Mouse (Mus musculus): ENCODE measurements around the gene Ptbp1. TPM values are rescaled to one million over a fixed set of nuclear protein-coding genes. Genes with fewer than 3 reads are reported as not detected.

The Ptbp1 gene
- 100 to 1,000 TPM; 649 to 687 TPM for total RNA-seq (2023)

GRCm38 (mm10) chr10:79853860-79854795, at the start of gene Ptbp1:
TSS of gene Ptbp1 (plus strand) at chr10:79854427.

DNA sequence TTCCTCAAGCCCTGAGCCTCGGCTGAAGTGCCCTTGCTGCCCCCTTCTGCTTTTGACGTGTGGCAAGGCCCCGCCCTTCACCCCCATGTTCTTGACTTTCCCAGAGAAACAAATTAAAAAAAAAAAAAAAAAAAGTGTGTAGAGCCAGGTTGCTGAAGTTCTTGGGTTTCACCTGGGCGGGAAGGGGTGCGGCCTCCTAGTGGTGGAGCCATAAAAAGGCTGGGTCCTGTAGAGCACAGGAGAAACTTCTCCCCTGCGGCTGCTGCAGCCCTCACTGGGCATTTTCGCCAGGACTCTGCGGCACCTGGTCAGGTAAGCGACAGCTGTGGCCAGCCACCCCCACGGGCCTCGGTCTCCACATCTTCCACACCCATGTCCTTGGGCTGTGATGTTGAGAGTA, 33.4 kb upstream of the Ptbp1 start, which contains the start of gene Misp:
Gene Misp, plus strand, starts transcription at position 208 of the 400 bp plus-strand sequence.

GRCm38 (mm10) chr10:79874290-79874862, 20.1 kb downstream of the Ptbp1 start, which contains the start of the genes Prtn3 and Plppr3:
TSS of gene Prtn3 (plus strand) at chr10:79874476.
TSS of gene Plppr3 (minus strand) at chr10:79874634.

DNA sequence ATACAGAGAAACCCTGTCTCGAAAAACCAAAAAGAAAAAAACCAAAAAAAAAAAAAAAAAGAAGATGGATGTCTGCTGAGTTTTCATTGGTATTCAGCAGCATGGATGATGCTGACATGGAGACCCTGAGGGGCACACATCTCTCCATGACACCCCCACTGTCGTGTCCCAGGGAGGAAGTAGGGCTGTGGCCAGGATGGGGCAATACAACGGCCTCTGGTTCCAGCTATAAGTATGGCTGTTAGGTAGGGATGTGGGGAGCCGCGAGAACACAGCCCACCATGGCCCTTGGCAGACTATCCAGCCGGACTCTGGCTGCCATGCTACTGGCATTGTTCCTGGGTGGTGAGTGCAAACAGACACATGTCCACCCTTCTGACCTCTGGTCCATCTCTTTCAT, 31.8 kb downstream of the Ptbp1 start, which contains the start of gene Elane:
Gene Elane, plus strand, starts transcription at position 194 of the 400 bp plus-strand sequence.

GRCm38 (mm10) chr10:79890670-79891069, 36.4 kb downstream of the Ptbp1 start, which contains the start of gene Cfd:
TSS of gene Cfd (plus strand) at chr10:79890853.

GRCm38 (mm10) chr10:79908167-79909091, 54.2 kb downstream of the Ptbp1 start, which contains the start of gene Med16:
TSS of gene Med16 (minus strand) at chr10:79908923.

GRCm38 (mm10) chr10:79910556-79910955, 56.3 kb downstream of the Ptbp1 start, which contains the start of gene Gm26602:
TSS of gene Gm26602 (plus strand) at chr10:79910856.

Other genes starting within 250 kb of the Ptbp1 start
- gene C2cd4c, start 240.4 kb upstream of the Ptbp1 start, total RNA-seq (2023): not detected
- gene Shc2, start 216.5 kb upstream of the Ptbp1 start, total RNA-seq (2023): not detected
- gene Odf3l2, start 208.7 kb upstream of the Ptbp1 start, total RNA-seq (2023): not detected
- gene Madcam1, start 189.9 kb upstream of the Ptbp1 start, total RNA-seq (2023): not detected
- 10 to 100 TPM; 23.9 to 26.9 TPM for gene Tpgs1, start 185.1 kb upstream of the Ptbp1 start, total RNA-seq (2023)
- 10 to 100 TPM; 78.2 to 86.5 TPM for gene Cdc34, start 172.2 kb upstream of the Ptbp1 start, total RNA-seq (2023)
- gene Gzmm, start 165.4 kb upstream of the Ptbp1 start, total RNA-seq (2023): 10 to 100 TPM; 16.9 to 17.0 TPM
- gene Bsg, start 149.9 kb upstream of the Ptbp1 start, total RNA-seq (2023): 100 to 1,000 TPM; 103 to 115 TPM
- under 1 TPM; 0.18 to 0.23 TPM for gene Hcn2, start 137.8 kb upstream of the Ptbp1 start, total RNA-seq (2023)
- 10 to 100 TPM; 59.1 to 62.3 TPM for gene Polrmt, start 107.8 kb upstream of the Ptbp1 start, total RNA-seq (2023)
- not detected for gene Fgf22, start 99.4 kb upstream of the Ptbp1 start, total RNA-seq (2023)
- 10 to 100 TPM; 63.3 to 64.6 TPM for gene Rnf126, start 87.5 kb upstream of the Ptbp1 start, total RNA-seq (2023)
- 1 to 10 TPM in 1 of 2 experiments, under 1 TPM in 1; 0.56 to 1.4 TPM for gene Fstl3, start 77.2 kb upstream of the Ptbp1 start, total RNA-seq (2023)
- not detected for gene Prss57, start 63.5 kb upstream of the Ptbp1 start, total RNA-seq (2023)
- gene Palm, start 60.9 kb upstream of the Ptbp1 start, total RNA-seq (2023): 1 to 10 TPM; 3.0 to 4.1 TPM
- gene Misp, start 33.4 kb upstream of the Ptbp1 start, total RNA-seq (2023): not detected
- not detected for gene Prtn3, start 20.0 kb downstream of the Ptbp1 start, total RNA-seq (2023)
- not detected for gene Plppr3, start 20.2 kb downstream of the Ptbp1 start, total RNA-seq (2023)
- gene Elane, start 31.8 kb downstream of the Ptbp1 start, total RNA-seq (2023): under 1 TPM in 1 of 2 experiments, not detected in 1; 0.58 TPM
- gene Cfd, start 36.4 kb downstream of the Ptbp1 start, total RNA-seq (2023): not detected
- 10 to 100 TPM; 62.1 to 71.7 TPM for gene Med16, start 54.5 kb downstream of the Ptbp1 start, total RNA-seq (2023)
- not detected for gene Gm26602, start 56.4 kb downstream of the Ptbp1 start, total RNA-seq (2023)
- gene Kiss1r, start 62.5 kb downstream of the Ptbp1 start, total RNA-seq (2023): 1 to 10 TPM in 1 of 2 experiments, under 1 TPM in 1; 0.98 to 1.2 TPM
- 100 to 1,000 TPM in 1 of 2 experiments, 10 to 100 TPM in 1; 99.7 to 103 TPM for gene R3hdm4, start 66.8 kb downstream of the Ptbp1 start, total RNA-seq (2023)
- 10 to 100 TPM in 1 of 2 experiments, 1 to 10 TPM in 1; 9.3 to 12.5 TPM for gene Arid3a, start 72.6 kb downstream of the Ptbp1 start, total RNA-seq (2023)
- gene Wdr18, start 105.7 kb downstream of the Ptbp1 start, total RNA-seq (2023): 10 to 100 TPM; 54.5 to 63.1 TPM
- gene Grin3b, start 116.3 kb downstream of the Ptbp1 start, total RNA-seq (2023): under 1 TPM in 1 of 2 experiments, not detected in 1; 0.89 TPM
- gene Tmem259, start 129.9 kb downstream of the Ptbp1 start, total RNA-seq (2023): 100 to 1,000 TPM; 152 to 155 TPM
- gene Cnn2, start 134.2 kb downstream of the Ptbp1 start, total RNA-seq (2023): 100 to 1,000 TPM; 509 to 532 TPM
- gene Abca7, start 142.1 kb downstream of the Ptbp1 start, total RNA-seq (2023): 10 to 100 TPM; 75.4 to 82.6 TPM
- 100 to 1,000 TPM; 853 to 885 TPM for gene Arhgap45, start 162.2 kb downstream of the Ptbp1 start, total RNA-seq (2023)
- 10 to 100 TPM; 71.1 to 85.2 TPM for gene Polr2e, start 185.4 kb downstream of the Ptbp1 start, total RNA-seq (2023)
- 100 to 1,000 TPM; 155 to 180 TPM for gene Gpx4, start 192.7 kb downstream of the Ptbp1 start, total RNA-seq (2023)